Mouse (Mus musculus): ENCODE measurements around the gene Pigc. TPM values are rescaled to one million over a fixed set of nuclear protein-coding genes. Genes with fewer than 3 reads are reported as not detected.

Pigc gene
- polyA plus RNA-seq, 1 experiment from 2014 or later: 30.1 TPM

- H3K4me3 ChIP-seq (ENCODE audit: low read depth, low read length): no peak overlapping the region
- H3K36me3 ChIP-seq (ENCODE audit: control insufficient read depth, insufficient read depth, low read length): no peaks in the 10 kb centered on the region
- peak; percentile 73 for DNase-seq (ENCODE audit: low spot score)
- H3K27ac ChIP-seq (ENCODE audit: low read depth, low read length): peak overlapping the region; percentile 60; the same call in 1 of the 2 replicates
- peak overlapping the region; percentile 55 for H3K9ac ChIP-seq (ENCODE audit: low read length)
- H3K27me3 ChIP-seq (ENCODE audit: control insufficient read depth, insufficient read depth, low read length): no peaks in the 10 kb centered on the region
- peak; percentile 85 for ATAC-seq (replicated peaks; ENCODE audit: low FRiP score)
- no peaks in the 10 kb centered on the region for H3K9me3 ChIP-seq (ENCODE audit: control insufficient read depth, low read length)
- WGBS: 3% methylated on average over 4 of the region's 4 CpGs
- peaks cover 8% of the 10 kb centered on the region for H3K4me1 ChIP-seq (replicated peaks; ENCODE audit: control insufficient read depth, insufficient read depth, low read length)
- H3K4me2 ChIP-seq (ENCODE audit: low read depth, low read length, severe bottlenecking): peak overlapping the region; percentile 40; the same call in 1 of the 2 replicates
Measured at GRCm38 (mm10) chr1:161999882-162000371, 30.9 kb downstream of the Pigc start.

GRCm38 (mm10) chr1:162001328-162001727, 32.3 kb downstream of the Pigc start:
- 73% methylated on average over 8 of the region's 8 CpGs for WGBS
- no peak for ATAC-seq (replicated peaks; ENCODE audit: low FRiP score)
- Histone ChIP-seq H3K9ac (ENCODE audit: low read length) (no peak overlapping the region), H3K9me3 (ENCODE audit: control insufficient read depth, low read length) (no peaks in the 10 kb centered on the region), H3K36me3 (ENCODE audit: control insufficient read depth, insufficient read depth, low read length) (no peaks in the 10 kb centered on the region), H3K4me2 (ENCODE audit: low read depth, low read length, severe bottlenecking) (no peak overlapping the region), H3K27me3 (ENCODE audit: control insufficient read depth, insufficient read depth, low read length) (no peaks in the 10 kb centered on the region), H3K4me3 (ENCODE audit: low read depth, low read length) (no peak overlapping the region), H3K27ac (ENCODE audit: low read depth, low read length) (0 out of 2 replicates have a peak overlapping the region, but pooled peaks have one; percentile 3), H3K4me1 (replicated peaks; ENCODE audit: control insufficient read depth, insufficient read depth, low read length) (peaks cover 11% of the 10 kb centered on the region)
- DNase-seq (ENCODE audit: low spot score): no peak

- no peak overlapping the region; the same call in 1 of the 2 replicates for H3K27ac ChIP-seq (ENCODE audit: low read depth, low read length)
- no peak overlapping the region for H3K4me3 ChIP-seq (ENCODE audit: low read depth, low read length)
- 47% methylated on average over 14 of the region's 14 CpGs for WGBS
- peaks cover 11% of the 10 kb centered on the region for H3K4me1 ChIP-seq (replicated peaks; ENCODE audit: control insufficient read depth, insufficient read depth, low read length)
- H3K36me3 ChIP-seq (ENCODE audit: control insufficient read depth, insufficient read depth, low read length): no peaks in the 10 kb centered on the region
- ATAC-seq (replicated peaks; ENCODE audit: low FRiP score): no peak
- DNase-seq (ENCODE audit: low spot score): no peak
- H3K9ac ChIP-seq (ENCODE audit: low read length): no peak overlapping the region
- no peaks in the 10 kb centered on the region for H3K27me3 ChIP-seq (ENCODE audit: control insufficient read depth, insufficient read depth, low read length)
- no peaks in the 10 kb centered on the region for H3K9me3 ChIP-seq (ENCODE audit: control insufficient read depth, low read length)
- no peak overlapping the region for H3K4me2 ChIP-seq (ENCODE audit: low read depth, low read length, severe bottlenecking)
Measured at GRCm38 (mm10) chr1:162003729-162004517, 34.9 kb downstream of the Pigc start.

- Histone ChIP-seq H3K4me2 (ENCODE audit: low read depth, low read length, severe bottlenecking) (no peak overlapping the region), H3K4me1 (replicated peaks; ENCODE audit: control insufficient read depth, insufficient read depth, low read length) (peaks cover 11% of the 10 kb centered on the region), H3K9ac (ENCODE audit: low read length) (no peak overlapping the region)
Measured at GRCm38 (mm10) chr1:162004518-162004780, 35.5 kb downstream of the Pigc start.

GRCm38 (mm10) chr1:162004821-162005770, 36.1 kb downstream of the Pigc start:
- H3K9me3 ChIP-seq (ENCODE audit: control insufficient read depth, low read length): no peaks in the 10 kb centered on the region
- 61% methylated on average over 23 of the region's 23 CpGs for WGBS
- H3K4me2 ChIP-seq (ENCODE audit: low read depth, low read length, severe bottlenecking): no peak overlapping the region
- H3K4me1 ChIP-seq (replicated peaks; ENCODE audit: control insufficient read depth, insufficient read depth, low read length): peaks cover 11% of the 10 kb centered on the region
- H3K4me3 ChIP-seq (ENCODE audit: low read depth, low read length): no peak overlapping the region
- ATAC-seq (replicated peaks; ENCODE audit: low FRiP score) (no peak), DNase-seq (ENCODE audit: low spot score) (peak; percentile 57)
- H3K36me3 ChIP-seq (ENCODE audit: control insufficient read depth, insufficient read depth, low read length): no peaks in the 10 kb centered on the region
- no peaks in the 10 kb centered on the region for H3K27me3 ChIP-seq (ENCODE audit: control insufficient read depth, insufficient read depth, low read length)
- no peak overlapping the region for H3K9ac ChIP-seq (ENCODE audit: low read length)
- H3K27ac ChIP-seq (ENCODE audit: low read depth, low read length): peak overlapping the region; percentile 14; the same call in 1 of the 2 replicates

More at GRCm38 (mm10) chr1:162004518-162004780, 35.5 kb downstream of the Pigc start:
- H3K27ac ChIP-seq (ENCODE audit: low read depth, low read length): peak overlapping the region; percentile 14; the same call in 1 of the 2 replicates
- ATAC-seq (replicated peaks; ENCODE audit: low FRiP score) (no peak), DNase-seq (ENCODE audit: low spot score) (no peak)
- H3K4me3 ChIP-seq (ENCODE audit: low read depth, low read length): no peak overlapping the region
- 47% methylated on average over 7 of the region's 7 CpGs for WGBS
- H3K36me3 ChIP-seq (ENCODE audit: control insufficient read depth, insufficient read depth, low read length): no peaks in the 10 kb centered on the region
- no peaks in the 10 kb centered on the region for H3K27me3 ChIP-seq (ENCODE audit: control insufficient read depth, insufficient read depth, low read length)
- no peaks in the 10 kb centered on the region for H3K9me3 ChIP-seq (ENCODE audit: control insufficient read depth, low read length)

GRCm38 (mm10) chr1:162006109-162006508, 37.1 kb downstream of the Pigc start:
- no peak overlapping the region for H3K9ac ChIP-seq (ENCODE audit: low read length)
- H3K27ac ChIP-seq (ENCODE audit: low read depth, low read length): no peak overlapping the region
- H3K4me2 ChIP-seq (ENCODE audit: low read depth, low read length, severe bottlenecking): no peak overlapping the region
- no peaks in the 10 kb centered on the region for H3K27me3 ChIP-seq (ENCODE audit: control insufficient read depth, insufficient read depth, low read length)
- H3K4me3 ChIP-seq (ENCODE audit: low read depth, low read length): no peak overlapping the region
- no peaks in the 10 kb centered on the region for H3K9me3 ChIP-seq (ENCODE audit: control insufficient read depth, low read length)
- DNase-seq (ENCODE audit: low spot score) (no peak), ATAC-seq (replicated peaks; ENCODE audit: low FRiP score) (no peak)
- WGBS: 88% methylated on average over 9 of the region's 9 CpGs
- H3K4me1 ChIP-seq (replicated peaks; ENCODE audit: control insufficient read depth, insufficient read depth, low read length): peaks cover 11% of the 10 kb centered on the region
- no peaks in the 10 kb centered on the region for H3K36me3 ChIP-seq (ENCODE audit: control insufficient read depth, insufficient read depth, low read length)

GRCm38 (mm10) chr1:162008208-162008607, 39.2 kb downstream of the Pigc start:
- peaks cover 11% of the 10 kb centered on the region for H3K4me1 ChIP-seq (replicated peaks; ENCODE audit: control insufficient read depth, insufficient read depth, low read length)
- H3K4me2 ChIP-seq (ENCODE audit: low read depth, low read length, severe bottlenecking): no peak overlapping the region
- H3K27ac ChIP-seq (ENCODE audit: low read depth, low read length): no peak overlapping the region
- H3K9ac ChIP-seq (ENCODE audit: low read length): no peak overlapping the region
- H3K9me3 ChIP-seq (ENCODE audit: control insufficient read depth, low read length): no peaks in the 10 kb centered on the region
- no peak overlapping the region for H3K4me3 ChIP-seq (ENCODE audit: low read depth, low read length)
- WGBS: 65% methylated on average over 4 of the region's 4 CpGs
- no peak for ATAC-seq (replicated peaks; ENCODE audit: low FRiP score)
- no peaks in the 10 kb centered on the region for H3K36me3 ChIP-seq (ENCODE audit: control insufficient read depth, insufficient read depth, low read length)
- H3K27me3 ChIP-seq (ENCODE audit: control insufficient read depth, insufficient read depth, low read length): no peaks in the 10 kb centered on the region
- no peak for DNase-seq (ENCODE audit: low spot score)

GRCm38 (mm10) chr1:162008631-162009067, 39.7 kb downstream of the Pigc start:
- ATAC-seq (replicated peaks; ENCODE audit: low FRiP score) (no peak), DNase-seq (ENCODE audit: low spot score) (no peak)
- Histone ChIP-seq H3K4me2 (ENCODE audit: low read depth, low read length, severe bottlenecking) (no peak overlapping the region), H3K9ac (ENCODE audit: low read length) (no peak overlapping the region), H3K36me3 (ENCODE audit: control insufficient read depth, insufficient read depth, low read length) (no peaks in the 10 kb centered on the region), H3K9me3 (ENCODE audit: control insufficient read depth, low read length) (no peaks in the 10 kb centered on the region), H3K27me3 (ENCODE audit: control insufficient read depth, insufficient read depth, low read length) (no peaks in the 10 kb centered on the region), H3K4me3 (ENCODE audit: low read depth, low read length) (no peak overlapping the region), H3K27ac (ENCODE audit: low read depth, low read length) (no peak overlapping the region), H3K4me1 (replicated peaks; ENCODE audit: control insufficient read depth, insufficient read depth, low read length) (peaks cover 11% of the 10 kb centered on the region)
- WGBS: 49% methylated on average over 8 of the region's 8 CpGs

Measured in forebrain, embryonic 11.5 days (tissue).